In genomic region chr10:4078979-4079630, GRCm38 (mm10) we compare ENCODE assay signal across 8 mouse cellular contexts.
DNase-seq lines count a peak whose midpoint lies in the region; ATAC-seq lines count a peak whose summit lies in the region.

No protein-coding gene starts in this region.

- intact Hi-C loops in heart, postnatal 14 days (cut with DNase I), result no loop called here
- intact Hi-C loops in left cerebral cortex, postnatal 4 days (cut with DNase I), result no loop called here

- 42% methylated on average over 8 of the region's 8 CpGs for WGBS in intestine, embryonic 14.5 days

- no peaks in the 10 kb centered on the region for H3K9me3 ChIP-seq in intestine, embryonic 14.5 days (ENCODE audit: control insufficient read depth, low read length)

- no peak overlapping the region for H3K9ac ChIP-seq in intestine, embryonic 14.5 days (ENCODE audit: low read length)

- peak overlapping the region; percentile 33; the same call in 1 of the 2 replicates for H3K4me2 ChIP-seq in intestine, embryonic 14.5 days (ENCODE audit: low read length)

- peak; percentile 58 to 69 for DNase-seq in heart, adult 18-20 months
- DNase-seq in heart, postnatal 14 days, result no peak
- no peak for DNase-seq in intestine, embryonic 14.5 days (ENCODE audit: low spot score)
- peak; percentile 31 to 46 for DNase-seq in lung, postnatal 4 days
- DNase-seq in cerebellum, adult 11-12 months, result no peak
- no peak for DNase-seq in left cerebral cortex, adult 8-10 months (ENCODE audit: low spot score in 2 of 2)
- no peak for DNase-seq in left cerebral cortex, postnatal 4 days

- no peak for ATAC-seq in intestine, embryonic 14.5 days (replicated peaks; ENCODE audit: low FRiP score, low TSS enrichment, low read depth)

- H3K4me3 ChIP-seq in brown adipose tissue, adult 24 weeks (ENCODE audit: insufficient read depth, low read depth, low read length), result no peak overlapping the region
- no peak overlapping the region for H3K4me3 ChIP-seq in intestine, embryonic 14.5 days (ENCODE audit: low read depth, low read length)

- H3K27ac ChIP-seq in brown adipose tissue, adult 24 weeks (replicated peaks; ENCODE audit: low read depth, low read length), result peak overlapping the region; percentile 97
- peak overlapping the region; percentile 77 for H3K27ac ChIP-seq in intestine, embryonic 14.5 days (ENCODE audit: low read depth)

- H3K27me3 ChIP-seq in intestine, embryonic 14.5 days (replicated peaks; ENCODE audit: control insufficient read depth, insufficient read depth, low read length), result no peaks in the 10 kb centered on the region

- peaks cover 14% of the 10 kb centered on the region for H3K4me1 ChIP-seq in brown adipose tissue, adult 24 weeks (ENCODE audit: control insufficient read depth, insufficient read depth, insufficient read length, low read length)
- peaks cover 16% of the 10 kb centered on the region for H3K4me1 ChIP-seq in intestine, embryonic 14.5 days (replicated peaks; ENCODE audit: control insufficient read depth, insufficient read depth, low read length)

- H3K36me3 ChIP-seq in intestine, embryonic 14.5 days (ENCODE audit: control insufficient read depth, insufficient read depth, low read length), result no peaks in the 10 kb centered on the region

Comparison
In these comparisons a context has a peak if more than half of its experiments do, and no peak if none do; other contexts are left out.
1. DNase-seq: peak in heart, adult 18-20 months (2 of 2) and lung, postnatal 4 days (2 of 2); none in heart, postnatal 14 days (0 of 2), intestine, embryonic 14.5 days (single experiment), cerebellum, adult 11-12 months (single experiment), left cerebral cortex, adult 8-10 months (0 of 2) and left cerebral cortex, postnatal 4 days (single experiment).